Mouse (Mus musculus): Measurements from ENCODE around the gene Dock6.

- no peak for TF ChIP-seq CTCF (IDR thresholded peaks at IDR 0.05; ENCODE audit: extremely low read depth, insufficient read depth, insufficient read length, insufficient replicate concordance)
- no peak for TF ChIP-seq POLR2A (IDR thresholded peaks at IDR 0.05; ENCODE audit: low read depth, low read length)
Measured at GRCm38 (mm10) chr9:21806363-21806762, 46.1 kb downstream of the Dock6 start.
